Mouse (Mus musculus) urinary bladder, postnatal 36 days (tissue): Measurements from ENCODE around the gene Tcam1.

ENCODE experiments used
- DNase-seq, 2 experiments: peaks; one replicate each; pipeline ENCODE4 v3.0.0; 2022; ENCODE audit warnings: low spot score in 2 of 2, mixed read lengths in 1 of 2

Gene Tcam1

GRCm38 (mm10) chr11:106318406-106319366 is 42.2 kb downstream of the Tcam1 start:
- peak in 1 of 2 experiments; percentile 14 for DNase-seq

GRCm38 (mm10) chr11:106324858-106325257 is 48.4 kb downstream of the Tcam1 start:
- no peak for DNase-seq

- peak; percentile 49 to 59 for DNase-seq
Measured at GRCm38 (mm10) chr11:106325566-106326206, 49.2 kb downstream of the Tcam1 start.

- DNase-seq = no peak
Measured at GRCm38 (mm10) chr11:106326475-106326874, 50.0 kb downstream of the Tcam1 start.

- no peak for DNase-seq
Measured at GRCm38 (mm10) chr11:106328521-106328920, 52.0 kb downstream of the Tcam1 start.

- DNase-seq = no peak
Measured at GRCm38 (mm10) chr11:106329128-106329527, 52.7 kb downstream of the Tcam1 start.

- peak in 1 of 2 experiments; percentile 17 for DNase-seq
Measured at GRCm38 (mm10) chr11:106329682-106330081, 53.2 kb downstream of the Tcam1 start.

GRCm38 (mm10) chr11:106332458-106332857 is 56.0 kb downstream of the Tcam1 start:
- no peak for DNase-seq

GRCm38 (mm10) chr11:106334066-106334465 is 57.6 kb downstream of the Tcam1 start:
- DNase-seq = no peak

GRCm38 (mm10) chr11:106338029-106338428 is 61.6 kb downstream of the Tcam1 start:
- no peak for DNase-seq
